Comparison of ENCODE assay signal across 25 mouse cellular contexts in the genomic region with DNA sequence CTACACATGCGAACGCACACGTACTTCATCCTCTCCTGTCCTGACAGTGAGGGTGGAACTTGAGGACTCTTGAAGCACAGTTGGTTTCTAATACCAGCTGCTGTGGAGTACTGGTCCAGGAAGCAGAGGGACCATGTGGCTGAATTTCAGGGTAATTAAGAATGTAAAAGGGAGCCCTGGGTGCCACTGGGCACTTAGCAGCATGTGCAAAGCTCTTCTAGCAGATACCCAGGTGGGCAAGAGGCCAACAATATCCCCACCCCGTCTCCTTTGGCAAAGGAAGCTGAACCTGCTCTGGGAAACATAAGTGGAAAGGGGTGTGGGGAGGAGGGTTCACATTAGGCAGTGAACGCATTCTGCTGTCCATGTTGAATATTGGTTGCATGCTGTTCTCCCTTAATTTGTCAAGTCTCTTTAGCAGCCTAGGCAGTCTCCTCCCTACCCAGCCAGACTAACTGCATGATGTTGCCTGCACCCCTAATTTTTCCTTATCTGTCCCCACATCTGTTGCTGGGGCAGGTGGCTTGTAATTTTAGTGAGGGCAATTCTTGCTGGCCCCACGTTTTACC.
DNase-seq lines count a peak whose midpoint lies in the region; ATAC-seq and TF ChIP-seq lines count a peak whose summit lies in the region.
"Had no signal": no experiment of that assay in that cellular context is flagged by ENCODE, and none has a peak within 500 bp of the region (broad histone marks: within the 10 kb centered on the region; RNA-seq: fewer than 3 reads in every experiment).

No protein-coding gene starts in this region.

- no peak overlapping the region for H3K27ac ChIP-seq in forebrain, embryonic 13.5 days
- no peak overlapping the region for H3K27ac ChIP-seq in forebrain, embryonic 11.5 days (ENCODE audit: low read depth, low read length)
- H3K27ac ChIP-seq in hindbrain, embryonic 13.5 days, result peak overlapping the region; percentile 52
- H3K27ac ChIP-seq in hindbrain, embryonic 10.5 days, result no peak overlapping the region
- H3K27ac ChIP-seq in neural tube, embryonic 13.5 days (replicated peaks), result no peak overlapping the region; the same call in 1 of the 2 replicates
- no peak overlapping the region for H3K27ac ChIP-seq in hindbrain, postnatal 0 days
- H3K27ac ChIP-seq: heart, adult 2 months; limb, embryonic 12.5 days; liver, embryonic 14.5 days; stomach, embryonic 15.5 days had no signal

- TF ChIP-seq CTCF in hindbrain, postnatal 0 days (IDR thresholded peaks at IDR 0.05; ENCODE audit: low read depth), result no peak

- H3K36me3 ChIP-seq in forebrain, embryonic 13.5 days (ENCODE audit: poor library complexity, severe bottlenecking), result no peaks in the 10 kb centered on the region
- no peaks in the 10 kb centered on the region for H3K36me3 ChIP-seq in forebrain, embryonic 11.5 days (ENCODE audit: control insufficient read depth, insufficient read depth, low read length)
- H3K36me3 ChIP-seq in hindbrain, embryonic 13.5 days, result no peaks in the 10 kb centered on the region
- H3K36me3 ChIP-seq in hindbrain, embryonic 10.5 days, result no peaks in the 10 kb centered on the region
- H3K36me3 ChIP-seq in neural tube, embryonic 13.5 days, result no peaks in the 10 kb centered on the region
- H3K36me3 ChIP-seq in hindbrain, postnatal 0 days (ENCODE audit: insufficient read depth, low read length), result no peaks in the 10 kb centered on the region
- H3K36me3 ChIP-seq: limb, embryonic 12.5 days; stomach, embryonic 15.5 days had no signal

- H3K9ac ChIP-seq in forebrain, embryonic 13.5 days, result no peak overlapping the region
- no peak overlapping the region for H3K9ac ChIP-seq in forebrain, embryonic 11.5 days (ENCODE audit: low read length)
- H3K9ac ChIP-seq in hindbrain, embryonic 13.5 days, result no peak overlapping the region
- no peak overlapping the region for H3K9ac ChIP-seq in neural tube, embryonic 13.5 days
- H3K9ac ChIP-seq in hindbrain, postnatal 0 days (replicated peaks; ENCODE audit: low read length), result no peak overlapping the region
- H3K9ac ChIP-seq: limb, embryonic 12.5 days; liver, embryonic 14.5 days; stomach, embryonic 15.5 days had no signal

- H3K4me2 ChIP-seq in forebrain, embryonic 13.5 days, result no peak overlapping the region
- no peak overlapping the region for H3K4me2 ChIP-seq in forebrain, embryonic 11.5 days (ENCODE audit: low read depth, low read length, severe bottlenecking)
- H3K4me2 ChIP-seq in hindbrain, embryonic 13.5 days, result no peak overlapping the region
- no peak overlapping the region for H3K4me2 ChIP-seq in neural tube, embryonic 13.5 days
- no peak overlapping the region for H3K4me2 ChIP-seq in hindbrain, postnatal 0 days (ENCODE audit: low read depth, low read length)
- H3K4me2 ChIP-seq: limb, embryonic 12.5 days; midbrain, embryonic 11.5 days; stomach, embryonic 15.5 days had no signal

- DNase-seq in forebrain, embryonic 11.5 days (ENCODE audit: low spot score), result no peak
- no peak for DNase-seq in hindbrain, embryonic 10.5 days (ENCODE audit: low spot score)
- no peak for DNase-seq in neural tube, embryonic 10.5 days (ENCODE audit: extremely low spot score, low spot score)
- DNase-seq in hindbrain, postnatal 0 days (ENCODE audit: low spot score), result peak; percentile 83
- DNase-seq in embryo, embryonic 10 days (ENCODE audit: low spot score), result no peak
- DNase-seq: adrenal gland, adult 2 months; cerebellum, adult 18-20 months; gastrocnemius, postnatal 10 days; heart, adult 2 months; heart, postnatal 36 days; layer of hippocampus, postnatal 36 days; lung, postnatal 36 days; right cerebral cortex, adult 18-20 months; spleen, adult 18-20 months; thymus, adult 2 months had no signal

- 67% methylated on average over 6 of the region's 6 CpGs for WGBS in forebrain, embryonic 13.5 days
- 81% methylated on average over 6 of the region's 6 CpGs for WGBS in forebrain, embryonic 11.5 days
- 56% methylated on average over 6 of the region's 6 CpGs for WGBS in hindbrain, embryonic 13.5 days
- 85% methylated on average over 6 of the region's 6 CpGs for WGBS in hindbrain, embryonic 10.5 days
- 62% methylated on average over 6 of the region's 6 CpGs for WGBS in neural tube, embryonic 13.5 days
- whole genome bisulfite sequencing in hindbrain, postnatal 0 days, result 48% methylated on average over 6 of the region's 6 CpGs

- no peak overlapping the region for H3K4me3 ChIP-seq in forebrain, embryonic 13.5 days
- no peak overlapping the region for H3K4me3 ChIP-seq in forebrain, embryonic 11.5 days (ENCODE audit: low read depth, low read length)
- no peak overlapping the region for H3K4me3 ChIP-seq in hindbrain, embryonic 13.5 days
- no peak overlapping the region for H3K4me3 ChIP-seq in hindbrain, embryonic 10.5 days
- H3K4me3 ChIP-seq in neural tube, embryonic 13.5 days, result no peak overlapping the region
- H3K4me3 ChIP-seq in hindbrain, postnatal 0 days (ENCODE audit: low read length), result no peak overlapping the region
- H3K4me3 ChIP-seq: heart, adult 2 months; limb, embryonic 12.5 days; myocyte; stomach, embryonic 15.5 days had no signal

- peak; percentile 45; the same call in 1 of the 2 replicates for ATAC-seq in forebrain, embryonic 13.5 days
- no peak for ATAC-seq in forebrain, embryonic 11.5 days (replicated peaks; ENCODE audit: low FRiP score)
- peak; percentile 68 for ATAC-seq in hindbrain, embryonic 13.5 days (ENCODE audit: low FRiP score)
- peak; percentile 36; the same call in 1 of the 2 replicates for ATAC-seq in neural tube, embryonic 13.5 days (ENCODE audit: low read depth)
- ATAC-seq in hindbrain, postnatal 0 days, result peak; percentile 70
- ATAC-seq: intestine, postnatal 0 days had no signal

- peaks cover 12% of the 10 kb centered on the region for H3K4me1 ChIP-seq in forebrain, embryonic 13.5 days
- H3K4me1 ChIP-seq in forebrain, embryonic 11.5 days (replicated peaks; ENCODE audit: control insufficient read depth, insufficient read depth, low read length), result no peaks in the 10 kb centered on the region
- peaks cover 11% of the 10 kb centered on the region for H3K4me1 ChIP-seq in hindbrain, embryonic 13.5 days (replicated peaks)
- H3K4me1 ChIP-seq in hindbrain, embryonic 10.5 days (replicated peaks), result no peaks in the 10 kb centered on the region
- peaks cover 12% of the 10 kb centered on the region for H3K4me1 ChIP-seq in neural tube, embryonic 13.5 days (replicated peaks)
- peaks cover 4% of the 10 kb centered on the region; the same call in 1 of the 2 replicates for H3K4me1 ChIP-seq in hindbrain, postnatal 0 days (ENCODE audit: insufficient read depth, low read length)
- H3K4me1 ChIP-seq: stomach, embryonic 15.5 days had no signal

- no peaks in the 10 kb centered on the region for H3K27me3 ChIP-seq in forebrain, embryonic 13.5 days
- no peaks in the 10 kb centered on the region for H3K27me3 ChIP-seq in forebrain, embryonic 11.5 days (ENCODE audit: control insufficient read depth, insufficient read depth, low read length)
- no peaks in the 10 kb centered on the region for H3K27me3 ChIP-seq in hindbrain, embryonic 13.5 days
- no peaks in the 10 kb centered on the region for H3K27me3 ChIP-seq in hindbrain, embryonic 10.5 days (ENCODE audit: insufficient read depth, poor library complexity, severe bottlenecking)
- H3K27me3 ChIP-seq in neural tube, embryonic 13.5 days, result no peaks in the 10 kb centered on the region
- H3K27me3 ChIP-seq in hindbrain, postnatal 0 days (ENCODE audit: insufficient read depth, low read length), result no peaks in the 10 kb centered on the region
- H3K27me3 ChIP-seq: CH12.LX; limb, embryonic 12.5 days; stomach, embryonic 15.5 days had no signal

- no peaks in the 10 kb centered on the region for H3K9me3 ChIP-seq in forebrain, embryonic 13.5 days (replicated peaks)
- no peaks in the 10 kb centered on the region for H3K9me3 ChIP-seq in forebrain, embryonic 11.5 days (ENCODE audit: control insufficient read depth, low read length)
- no peaks in the 10 kb centered on the region for H3K9me3 ChIP-seq in hindbrain, embryonic 13.5 days
- H3K9me3 ChIP-seq in hindbrain, embryonic 10.5 days, result no peaks in the 10 kb centered on the region
- no peaks in the 10 kb centered on the region for H3K9me3 ChIP-seq in neural tube, embryonic 13.5 days
- no peaks in the 10 kb centered on the region for H3K9me3 ChIP-seq in hindbrain, postnatal 0 days (ENCODE audit: low read length)
- H3K9me3 ChIP-seq: limb, embryonic 12.5 days; stomach, embryonic 15.5 days had no signal
